Mouse (Mus musculus): Measurements from ENCODE around the gene Gm20814.
"Not testable (repeated sequence)": the region's sequence is repeated elsewhere in the genome, so short reads cannot be mapped to it uniquely, and the experiment has no call there.

Gene Gm20814

GRCm38 (mm10) chrY:75195556-75195955 lies at the start of gene Gm20814:
Gene Gm20814, plus strand, starts transcription at chrY:75195856.
- not testable (repeated sequence) for DNase-seq (ENCODE audit: low spot score)
